Mouse (Mus musculus) adrenal gland, postnatal 10 days (tissue): Measurements from ENCODE around the gene Tacr2. TPM values are rescaled to one million over a fixed set of nuclear protein-coding genes. Genes with fewer than 3 reads are reported as not detected.
A peak's percentile ranks its signal among the peaks of the same experiment; 100 is the strongest.

Source experiments
- DNase-seq: peaks from one replicate; pipeline ENCODE4 v3.0.0; 2021; ENCODE audit warnings: mixed read lengths
- total RNA-seq, 2 experiments: library from RNA; stranded (reverse); gene quantifications; 2 replicates each; pipeline ENCODE4 v1.2.3; 2021

Gene Tacr2
- total RNA-seq, 2 experiments from 2014 or later = 9.0 to 9.5 TPM

DNA sequence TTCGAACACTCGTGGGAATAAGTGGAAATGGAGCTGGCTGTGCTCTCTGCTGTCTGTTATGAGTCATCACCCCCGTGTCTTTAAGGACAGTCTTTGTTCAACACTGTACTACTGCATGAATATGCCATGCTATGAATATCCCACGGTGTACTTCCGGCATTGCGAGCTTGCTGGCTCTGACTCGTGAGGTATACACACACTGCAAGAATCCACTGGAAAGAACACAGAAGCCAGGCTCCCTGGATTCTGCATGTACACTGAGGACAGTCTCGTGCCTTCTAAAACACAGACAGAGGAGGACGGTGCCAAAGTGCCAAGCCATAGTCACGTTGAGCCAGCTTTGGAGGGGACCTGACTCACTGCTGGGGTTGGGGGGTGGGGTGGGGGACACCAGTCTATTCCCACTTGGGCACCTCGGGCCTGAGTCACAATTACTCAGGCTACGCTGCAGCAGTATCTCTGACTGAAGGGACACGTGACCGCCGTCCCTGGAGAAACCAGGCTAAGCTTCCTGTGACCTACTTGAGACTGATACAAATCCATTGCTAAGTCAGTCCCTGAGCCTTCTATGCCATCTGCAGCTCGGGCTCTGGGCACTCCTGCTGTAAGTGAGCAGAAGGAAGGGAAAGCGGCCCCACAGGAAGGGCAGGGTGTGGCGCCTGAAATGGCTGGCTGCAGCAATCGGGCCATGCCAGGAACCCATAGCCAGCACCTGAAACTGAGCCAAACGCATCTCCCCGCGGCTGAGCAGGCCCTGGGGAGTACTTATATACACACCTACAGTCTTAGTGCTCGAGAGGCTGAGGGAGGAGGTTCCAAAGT is 48.0 kb downstream of the Tacr2 start:
- DNase-seq = peak; percentile 75

DNA sequence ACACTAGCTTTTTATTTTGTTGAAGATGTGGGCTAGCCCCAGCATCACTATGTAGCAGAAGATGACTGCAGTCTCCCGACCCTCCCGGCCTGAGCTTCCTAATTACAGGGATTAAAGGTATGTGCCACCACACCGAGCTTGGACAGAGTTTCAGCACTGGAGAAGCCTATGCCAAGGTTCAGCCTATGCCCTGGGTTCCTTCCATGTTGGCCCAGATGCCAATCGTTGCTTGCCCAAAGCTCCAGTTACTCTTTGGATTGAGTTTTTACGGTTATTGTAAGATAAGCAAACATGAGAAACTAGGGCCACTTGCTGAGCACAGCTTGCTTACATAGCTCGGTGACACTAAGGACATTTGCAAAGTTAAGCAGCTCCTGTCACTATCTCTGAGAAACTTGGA is 52.9 kb downstream of the Tacr2 start:
- DNase-seq = no peak

DNA sequence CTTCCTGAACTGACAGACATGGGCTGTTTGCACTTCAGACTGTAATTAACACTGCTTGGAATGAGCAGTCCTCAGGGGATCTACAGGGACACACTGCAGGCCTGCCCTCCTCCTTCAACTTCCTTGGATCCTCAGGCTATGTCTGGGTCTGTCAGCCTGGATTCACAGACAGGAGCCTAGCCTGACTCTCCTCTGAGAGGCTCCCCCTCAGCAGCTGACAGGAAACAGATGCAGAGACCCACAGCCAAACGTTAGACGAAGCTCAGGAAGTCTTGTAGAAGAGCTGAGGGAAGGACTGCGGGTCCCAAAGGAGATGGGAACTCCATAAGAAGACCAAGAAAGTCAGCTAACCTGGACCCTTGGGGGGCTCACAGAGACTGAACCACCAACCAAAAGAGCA is 54.2 kb downstream of the Tacr2 start:
- no peak for DNase-seq

DNA sequence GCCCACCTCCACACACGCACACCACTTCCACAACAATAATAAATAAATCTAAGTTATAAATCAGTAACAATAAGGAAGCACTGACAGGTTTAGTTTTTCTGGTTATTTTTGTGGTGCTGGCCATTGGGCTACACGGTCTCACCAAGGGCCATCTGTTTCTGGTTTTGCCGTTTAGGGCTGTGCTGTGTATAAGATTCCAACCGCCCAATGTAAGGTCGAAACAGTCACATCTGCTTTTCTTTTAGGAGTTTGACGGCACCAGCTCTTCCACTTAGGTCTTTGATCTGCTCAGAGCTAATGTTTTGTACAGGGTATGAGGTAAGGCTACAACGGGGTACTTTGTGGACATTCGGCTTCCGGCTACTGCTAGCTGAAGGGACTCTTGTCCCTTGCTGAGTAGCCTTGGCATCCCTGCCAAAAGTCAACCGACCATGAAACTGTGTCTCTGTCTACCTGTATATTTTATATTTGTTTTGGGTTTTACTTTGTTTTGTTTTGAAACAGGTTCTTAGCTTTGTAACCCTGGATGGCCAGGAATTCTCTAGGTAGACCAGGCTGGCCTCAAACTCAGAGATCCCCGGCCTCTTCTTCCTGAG is 56.8 kb downstream of the Tacr2 start:
- DNase-seq = no peak

DNA sequence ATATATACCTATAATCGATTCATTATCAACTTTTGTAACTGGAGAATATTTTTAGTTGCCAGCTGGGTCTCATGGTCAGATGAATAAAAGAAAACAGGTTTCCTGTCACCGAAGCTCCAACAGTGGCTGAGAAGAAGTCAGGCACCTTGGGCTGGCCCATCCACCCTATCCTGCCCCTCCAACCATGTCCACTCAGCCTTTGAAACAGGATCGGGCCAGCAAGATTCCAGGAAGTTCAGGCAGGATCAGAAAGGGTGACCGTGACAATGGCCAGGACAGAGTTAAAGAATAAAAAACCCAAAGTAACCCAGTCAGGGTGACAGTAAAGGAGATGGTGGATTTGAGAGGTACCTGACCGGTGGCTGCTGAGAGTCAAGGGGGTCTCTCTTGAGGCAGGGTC is 57.4 kb downstream of the Tacr2 start:
- DNase-seq = no peak

DNA sequence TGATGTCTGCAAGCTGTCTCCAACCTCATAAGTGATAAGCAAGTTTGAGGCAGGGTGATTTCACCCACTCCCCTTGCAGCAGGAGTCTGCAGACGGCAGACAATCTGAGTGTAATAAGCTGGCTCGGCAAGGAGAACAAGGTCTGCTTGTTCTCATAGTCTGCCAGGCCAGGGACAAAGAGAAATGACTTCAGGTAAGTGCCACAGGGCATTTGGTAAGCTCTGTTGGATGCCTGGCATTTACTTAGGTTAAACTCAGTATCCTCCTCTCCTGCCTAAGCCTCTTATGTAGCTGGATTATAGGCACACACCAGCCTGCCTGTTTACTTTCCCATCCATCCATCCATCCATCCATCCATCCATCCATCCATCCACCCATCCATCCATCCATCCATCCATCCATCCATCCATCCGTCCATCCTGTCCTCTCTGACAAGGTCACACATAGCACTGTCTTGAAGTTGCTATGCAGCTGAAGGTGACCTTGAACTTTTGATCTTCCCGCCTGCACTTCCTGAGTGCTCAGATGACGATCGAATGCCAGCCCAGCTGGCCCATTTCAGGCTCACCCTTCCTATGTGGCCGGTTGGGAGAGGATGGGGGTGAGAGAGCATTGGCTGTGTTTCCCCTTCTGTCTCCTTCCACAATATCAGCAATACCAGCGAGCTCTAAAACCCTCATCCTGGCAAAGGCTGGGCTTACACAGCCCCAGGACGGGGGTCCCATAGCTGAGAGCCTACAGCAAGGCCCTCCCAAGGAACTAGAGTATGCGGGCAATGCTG is 58.2 kb downstream of the Tacr2 start:
- no peak for DNase-seq

DNA sequence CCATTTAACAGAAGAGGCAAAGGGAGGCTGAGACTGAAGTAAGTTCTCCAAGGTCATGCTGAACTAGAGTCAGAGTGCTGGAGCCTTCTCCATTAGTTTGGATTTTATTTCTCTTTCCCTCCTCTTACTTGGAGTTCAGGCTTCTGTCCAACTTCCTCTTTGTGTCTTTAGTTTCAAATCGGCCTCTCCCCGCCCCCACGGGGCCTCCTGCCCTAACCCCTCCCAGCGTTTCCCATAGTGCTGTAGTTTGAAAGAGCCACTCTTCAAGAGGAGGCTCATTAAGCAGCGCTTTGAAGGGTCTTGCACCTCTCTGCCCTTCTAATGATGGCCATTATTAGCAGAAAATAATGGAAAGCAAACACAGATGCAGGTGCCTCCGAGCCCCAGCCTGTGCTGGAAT is 59.2 kb downstream of the Tacr2 start:
- DNase-seq = peak; percentile 41

DNA sequence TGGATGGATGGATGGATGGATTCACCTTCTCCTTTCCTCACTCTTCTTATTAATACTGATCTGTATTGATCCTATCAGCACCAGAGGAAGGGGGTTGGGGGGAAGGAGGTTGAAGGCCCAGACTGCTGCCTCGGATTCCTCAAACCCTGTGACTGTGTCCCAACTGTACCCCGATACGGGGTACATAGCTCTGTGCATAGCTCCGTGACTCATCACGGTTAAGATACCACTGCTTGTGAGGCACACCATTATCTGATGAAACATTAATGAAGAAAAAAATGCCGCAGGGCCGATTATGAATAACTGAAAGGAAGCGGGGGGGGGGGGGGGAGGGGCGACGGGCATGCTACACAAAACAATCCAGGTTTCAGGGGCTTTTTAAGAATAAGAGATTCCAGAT is 60.9 kb downstream of the Tacr2 start:
- DNase-seq = no peak

DNA sequence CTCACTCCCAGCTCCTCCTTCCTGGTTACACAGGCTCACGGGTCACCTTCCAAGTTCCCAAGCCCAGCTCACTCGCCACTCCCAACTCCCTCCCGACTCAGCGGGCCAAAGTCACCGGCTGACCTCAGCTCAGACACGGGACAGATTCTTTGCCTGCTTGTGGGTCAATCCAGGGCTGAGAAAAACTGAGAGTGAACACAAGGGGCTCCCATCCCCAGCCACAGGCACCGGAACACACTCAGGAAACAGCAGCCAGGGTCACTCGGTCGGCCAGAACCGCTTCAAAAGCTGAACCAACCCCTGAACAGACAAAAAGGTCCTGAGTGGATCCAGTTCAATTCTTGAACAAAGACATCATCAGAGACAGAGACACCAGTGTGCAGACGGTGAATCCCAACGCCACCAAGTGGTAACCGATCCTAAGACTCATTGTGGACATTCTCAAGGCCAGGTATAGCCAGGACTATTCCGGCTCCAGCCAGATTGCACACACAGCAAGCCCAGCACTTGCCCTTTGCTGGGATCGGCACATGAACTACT is 61.7 kb downstream of the Tacr2 start:
- peak; percentile 36 for DNase-seq

Other genes with a start within 250 kb of the Tacr2 start
- gene Neurog3, start 119.3 kb upstream of the Tacr2 start, total RNA-seq = not detected
- 1 to 10 TPM; 1.2 to 4.2 TPM for gene Fam241b, start 108.5 kb upstream of the Tacr2 start, total RNA-seq
- 10 to 100 TPM; 16.4 to 23.6 TPM for gene Tspan15, start 21.2 kb upstream of the Tacr2 start, total RNA-seq
- gene Hk1, start 127.5 kb downstream of the Tacr2 start, total RNA-seq = 10 to 100 TPM; 27.3 to 38.4 TPM
- under 1 TPM in 1 of 2 experiments, not detected in 1; 0.30 TPM for gene Hkdc1, start 170.1 kb downstream of the Tacr2 start, total RNA-seq
- under 1 TPM; 0.42 TPM for gene 4930507D05Rik, start 197.1 kb downstream of the Tacr2 start, total RNA-seq
- gene Supv3l1, start 197.3 kb downstream of the Tacr2 start, total RNA-seq = 10 to 100 TPM; 34.5 to 41.8 TPM
- gene Vps26a, start 234.4 kb downstream of the Tacr2 start, total RNA-seq = 10 to 100 TPM; 42.9 to 48.3 TPM